Comparison of ENCODE assay signal across 8 mouse cellular contexts in genomic region chr11:7055455-7056017, GRCm38 (mm10). TPM values are rescaled to one million over a fixed set of nuclear protein-coding genes. Genes with fewer than 3 reads are reported as not detected.
DNase-seq lines count a peak whose midpoint lies in the region; ATAC-seq lines count a peak whose summit lies in the region.

No protein-coding gene starts in this region.

- no peaks in the 10 kb centered on the region for H3K36me3 ChIP-seq in embryonic facial prominence, embryonic 10.5 days (replicated peaks)
- no peaks in the 10 kb centered on the region for H3K36me3 ChIP-seq in heart, embryonic 12.5 days

- no peaks in the 10 kb centered on the region for H3K9me3 ChIP-seq in embryonic facial prominence, embryonic 10.5 days
- no peaks in the 10 kb centered on the region for H3K9me3 ChIP-seq in heart, embryonic 12.5 days (replicated peaks)

- peak overlapping the region; percentile 11; the same call in 1 of the 2 replicates for H3K4me3 ChIP-seq in embryonic facial prominence, embryonic 10.5 days
- 0 out of 2 replicates have a peak overlapping the region, but pooled peaks have one; percentile 15 for H3K4me3 ChIP-seq in heart, embryonic 12.5 days

- peaks cover 15% of the 10 kb centered on the region for H3K4me1 ChIP-seq in embryonic facial prominence, embryonic 10.5 days
- H3K4me1 ChIP-seq in heart, embryonic 12.5 days (replicated peaks): peaks cover 26% of the 10 kb centered on the region

- peak overlapping the region; percentile 65 for H3K4me2 ChIP-seq in heart, embryonic 12.5 days

- no peak overlapping the region for H3K27ac ChIP-seq in embryonic facial prominence, embryonic 10.5 days (replicated peaks)
- peak overlapping the region; percentile 90 for H3K27ac ChIP-seq in heart, embryonic 12.5 days (ENCODE audit: poor library complexity, severe bottlenecking)

- peak; percentile 65 for DNase-seq in layer of hippocampus, adult 11-12 months (ENCODE audit: low spot score)
- no peak for DNase-seq in layer of hippocampus, adult 9-10 months (ENCODE audit: low spot score)
- no peak for DNase-seq in embryonic facial prominence, embryonic 10.5 days (ENCODE audit: low spot score)
- peak; percentile 43 to 84 for DNase-seq in left cerebral cortex, adult 8-10 months (ENCODE audit: low spot score in 2 of 2)
- DNase-seq in right cerebral cortex, postnatal 10 days (ENCODE audit: low spot score in 2 of 2): peak; percentile 74 to 86
- no peak for DNase-seq in spleen, adult 12 weeks (ENCODE audit: low spot score)
- DNase-seq in spleen, postnatal 36 days (ENCODE audit: low spot score in 2 of 2): no peak

- H3K9ac ChIP-seq in heart, embryonic 12.5 days: no peak overlapping the region

- 13% methylated on average over 14 of the region's 14 CpGs for WGBS in embryonic facial prominence, embryonic 10.5 days
- 8% methylated on average over 14 of the region's 14 CpGs for WGBS in heart, embryonic 12.5 days

- H3K27me3 ChIP-seq in embryonic facial prominence, embryonic 10.5 days (replicated peaks; ENCODE audit: low read depth, poor library complexity, severe bottlenecking): peaks cover 66% of the 10 kb centered on the region
- peaks cover 43% of the 10 kb centered on the region for H3K27me3 ChIP-seq in heart, embryonic 12.5 days (replicated peaks)

- peak; percentile 82 for ATAC-seq in heart, embryonic 12.5 days (ENCODE audit: insufficient number of reproducible peaks, low FRiP score)

RNA-seq across cellular contexts. Expression of gene Adcy1, which starts 7.8 kb away (rescaled TPM):
- polyA plus RNA-seq in embryonic facial prominence, embryonic 10.5 days (2016; fragmentation: Nextera tagmentation; extraction: Ambion mirVana): 0.73 and 1.2 TPM in 2 replicates
- 1.2 and 1.3 TPM in 2 replicates for polyA plus RNA-seq in heart, embryonic 12.5 days (2016; fragmentation: Nextera tagmentation; extraction: Ambion mirVana)
- total RNA-seq in left cerebral cortex, adult 8-10 months (2022): 100 to 1,000 TPM; 239 to 296 (median 267) TPM

Comparison
In these comparisons a context has a peak if more than half of its experiments do, and no peak if none do; other contexts are left out.
1. DNase-seq: peak in layer of hippocampus, adult 11-12 months (single experiment), left cerebral cortex, adult 8-10 months (2 of 2) and right cerebral cortex, postnatal 10 days (2 of 2); none in layer of hippocampus, adult 9-10 months (single experiment), embryonic facial prominence, embryonic 10.5 days (single experiment), spleen, adult 12 weeks (single experiment) and spleen, postnatal 36 days (0 of 2).